Mouse (Mus musculus): ENCODE data around the gene Clrn2.
"Not testable (repeated sequence)": the region's sequence is repeated elsewhere in the genome, so short reads cannot be mapped to it uniquely, and the experiment has no call there.

The Clrn2 gene

GRCm38 (mm10) chr5:45453451-45453850, at the start of gene Clrn2:
TSS of gene Clrn2 (plus strand) at chr5:45453751.
- no peak for DNase-seq (ENCODE audit: low read depth, low spot score)
- H3K27me3 ChIP-seq (ENCODE audit: control insufficient read depth, insufficient read depth, low read length, poor library complexity, severe bottlenecking), result no peaks in the 10 kb centered on the region; the same call in 1 of the 2 replicates
- H3K36me3 ChIP-seq (ENCODE audit: control insufficient read depth, insufficient read depth, low read length, poor library complexity, severe bottlenecking), result no peaks in the 10 kb centered on the region

- DNase-seq (ENCODE audit: low read depth, low spot score), result no peak
- Histone ChIP-seq H3K27me3 (ENCODE audit: control insufficient read depth, insufficient read depth, low read length, poor library complexity, severe bottlenecking) (no peaks in the 10 kb centered on the region), H3K36me3 (ENCODE audit: control insufficient read depth, insufficient read depth, low read length, poor library complexity, severe bottlenecking) (no peaks in the 10 kb centered on the region)
These were observed 47.4 kb upstream of the Clrn2 start for GRCm38 (mm10) chr5:45406129-45406528.

- no peaks in the 10 kb centered on the region for H3K27me3 ChIP-seq (ENCODE audit: control insufficient read depth, insufficient read depth, low read length, poor library complexity, severe bottlenecking)
- DNase-seq (ENCODE audit: low read depth, low spot score), result no peak
- no peaks in the 10 kb centered on the region for H3K36me3 ChIP-seq (ENCODE audit: control insufficient read depth, insufficient read depth, low read length, poor library complexity, severe bottlenecking)
These were observed 37.1 kb upstream of the Clrn2 start for GRCm38 (mm10) chr5:45416478-45416877.

GRCm38 (mm10) chr5:45417859-45418443, 35.6 kb upstream of the Clrn2 start:
- H3K27me3 ChIP-seq (ENCODE audit: control insufficient read depth, insufficient read depth, low read length, poor library complexity, severe bottlenecking), result no peaks in the 10 kb centered on the region
- no peaks in the 10 kb centered on the region for H3K36me3 ChIP-seq (ENCODE audit: control insufficient read depth, insufficient read depth, low read length, poor library complexity, severe bottlenecking)
- DNase-seq (ENCODE audit: low read depth, low spot score), result no peak

DNA sequence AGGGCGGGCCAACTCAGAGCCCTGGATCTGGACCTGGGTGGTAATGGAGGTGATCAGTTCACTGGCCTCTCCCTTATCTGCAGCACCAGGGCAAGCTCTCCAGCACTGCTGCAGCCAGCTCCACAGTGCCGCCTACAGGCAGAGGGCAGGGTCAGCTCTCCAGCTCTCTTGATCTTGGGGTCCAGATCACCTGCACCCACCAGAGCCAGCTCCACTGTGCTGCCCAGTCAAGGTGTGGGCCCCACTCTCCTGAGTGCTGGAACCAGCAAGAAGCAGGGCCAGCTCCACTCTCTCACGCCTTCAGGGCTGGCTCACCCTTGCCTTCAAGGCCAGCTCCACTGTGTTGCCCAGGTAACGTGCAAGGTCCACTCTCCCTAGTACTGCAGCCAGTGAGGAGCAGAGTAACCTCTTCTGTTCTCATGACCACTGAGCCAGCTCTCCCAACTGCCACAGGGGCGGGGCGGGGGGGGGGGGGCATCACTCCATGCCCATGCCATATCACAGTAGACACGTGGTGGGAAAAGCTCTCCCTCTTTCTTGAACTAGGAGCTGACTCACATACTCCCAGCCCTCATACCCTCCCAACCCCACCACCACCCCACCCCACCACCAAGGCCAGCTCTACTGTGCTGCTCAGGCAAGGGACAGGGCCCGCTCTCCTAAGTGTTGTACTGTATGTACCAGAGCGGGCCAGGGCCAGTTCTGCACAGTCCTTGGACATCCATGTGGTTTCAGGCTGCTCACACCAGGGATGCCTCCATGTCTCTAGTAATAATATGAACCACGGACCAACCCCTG, 33.5 kb upstream of the Clrn2 start:
- peak; percentile 6 for DNase-seq (ENCODE audit: low read depth, low spot score)
- Histone ChIP-seq H3K36me3 (ENCODE audit: control insufficient read depth, insufficient read depth, low read length, poor library complexity, severe bottlenecking) (no peaks in the 10 kb centered on the region), H3K27me3 (ENCODE audit: control insufficient read depth, insufficient read depth, low read length, poor library complexity, severe bottlenecking) (no peaks in the 10 kb centered on the region)

DNA sequence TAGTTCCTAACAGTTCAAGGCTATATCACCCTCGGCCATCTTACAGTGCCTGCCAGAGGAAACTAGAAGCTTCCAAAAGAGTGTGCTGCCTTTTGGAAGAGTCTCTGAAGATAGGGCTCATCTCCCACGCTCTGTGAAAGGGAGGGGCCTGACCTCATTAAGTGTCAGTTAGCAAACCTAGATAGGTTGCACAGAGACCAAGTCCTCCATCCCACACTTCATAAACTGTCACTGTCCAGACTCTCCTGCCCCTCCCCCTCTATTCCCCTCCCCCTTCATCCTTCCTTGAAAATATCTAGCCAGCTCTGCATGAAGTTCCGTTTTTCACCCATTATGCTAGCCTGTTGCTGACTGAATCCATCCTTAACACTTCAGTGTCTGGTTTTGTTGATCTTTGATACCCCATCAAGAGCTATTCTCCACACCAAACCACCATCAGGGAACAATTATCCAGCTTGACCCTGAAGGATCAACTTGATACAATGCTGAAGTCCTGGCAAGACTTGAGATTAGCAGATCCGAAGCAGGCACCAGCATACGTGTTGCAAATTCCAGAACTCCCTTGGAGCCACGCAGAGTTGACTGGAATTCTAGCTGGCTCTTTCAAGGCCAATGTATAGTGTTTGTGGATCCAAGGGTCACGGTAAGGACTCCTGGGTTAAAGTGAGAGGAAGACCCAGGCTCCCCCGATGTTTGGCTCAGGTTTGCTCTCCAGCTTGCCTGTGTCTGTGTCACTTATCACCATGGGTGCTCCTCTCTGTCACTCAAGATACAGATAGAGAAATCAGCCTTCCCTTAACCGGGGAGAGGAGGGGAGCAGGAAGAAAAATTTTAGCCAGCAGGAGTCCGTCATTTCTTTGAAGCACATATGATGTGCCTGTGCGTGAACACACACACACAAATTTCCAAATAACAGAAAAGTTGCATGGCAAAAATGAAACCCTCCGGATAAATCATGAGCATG, 31.4 kb upstream of the Clrn2 start:
- Histone ChIP-seq H3K36me3 (ENCODE audit: control insufficient read depth, insufficient read depth, low read length, poor library complexity, severe bottlenecking) (no peaks in the 10 kb centered on the region), H3K27me3 (ENCODE audit: control insufficient read depth, insufficient read depth, low read length, poor library complexity, severe bottlenecking) (no peaks in the 10 kb centered on the region)
- no peak for DNase-seq (ENCODE audit: low read depth, low spot score)

- DNase-seq (ENCODE audit: low read depth, low spot score), result peak; percentile 58
- Histone ChIP-seq H3K27me3 (ENCODE audit: control insufficient read depth, insufficient read depth, low read length, poor library complexity, severe bottlenecking) (no peaks in the 10 kb centered on the region), H3K36me3 (ENCODE audit: control insufficient read depth, insufficient read depth, low read length, poor library complexity, severe bottlenecking) (no peaks in the 10 kb centered on the region)
These were observed 29.3 kb upstream of the Clrn2 start for GRCm38 (mm10) chr5:45424021-45424886.

- DNase-seq (ENCODE audit: low read depth, low spot score); H3K27me3 ChIP-seq (ENCODE audit: control insufficient read depth, insufficient read depth, low read length, poor library complexity, severe bottlenecking); H3K36me3 ChIP-seq (ENCODE audit: control insufficient read depth, insufficient read depth, low read length, poor library complexity, severe bottlenecking): not testable (repeated sequence)
These were observed 27.8 kb upstream of the Clrn2 start for GRCm38 (mm10) chr5:45425771-45426170.

DNA sequence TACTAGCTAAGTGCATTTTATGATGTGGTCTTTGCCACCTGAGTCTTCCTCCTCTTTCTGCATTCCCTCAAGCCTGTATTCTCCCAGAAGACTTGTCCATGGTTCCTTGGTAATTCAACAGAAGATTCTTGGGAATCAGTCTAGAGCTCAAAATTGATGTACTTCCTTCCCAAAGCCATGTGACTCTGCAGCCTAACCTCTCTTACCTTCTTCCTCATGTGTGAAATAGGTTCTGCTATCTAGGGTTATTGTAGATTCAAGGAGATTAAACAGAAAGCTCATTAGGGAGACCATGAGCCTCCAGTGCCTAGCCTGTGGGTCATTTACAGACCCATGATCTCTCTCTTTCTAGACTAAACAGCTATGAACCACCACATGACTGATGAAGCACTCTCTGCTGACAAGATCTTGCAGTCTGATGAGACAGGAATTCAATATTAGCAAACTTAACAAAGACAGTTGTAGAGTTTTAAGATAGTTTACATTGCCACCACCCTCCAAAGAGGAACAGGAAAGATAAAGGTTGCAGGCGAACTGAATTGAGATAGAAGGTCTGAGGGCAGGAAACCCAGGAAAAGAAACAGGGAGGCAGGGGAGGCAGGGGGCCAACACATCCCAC, 27.0 kb upstream of the Clrn2 start:
- H3K27me3 ChIP-seq (ENCODE audit: control insufficient read depth, insufficient read depth, low read length, poor library complexity, severe bottlenecking), result no peaks in the 10 kb centered on the region
- DNase-seq (ENCODE audit: low read depth, low spot score), result no peak
- no peaks in the 10 kb centered on the region for H3K36me3 ChIP-seq (ENCODE audit: control insufficient read depth, insufficient read depth, low read length, poor library complexity, severe bottlenecking)

DNA sequence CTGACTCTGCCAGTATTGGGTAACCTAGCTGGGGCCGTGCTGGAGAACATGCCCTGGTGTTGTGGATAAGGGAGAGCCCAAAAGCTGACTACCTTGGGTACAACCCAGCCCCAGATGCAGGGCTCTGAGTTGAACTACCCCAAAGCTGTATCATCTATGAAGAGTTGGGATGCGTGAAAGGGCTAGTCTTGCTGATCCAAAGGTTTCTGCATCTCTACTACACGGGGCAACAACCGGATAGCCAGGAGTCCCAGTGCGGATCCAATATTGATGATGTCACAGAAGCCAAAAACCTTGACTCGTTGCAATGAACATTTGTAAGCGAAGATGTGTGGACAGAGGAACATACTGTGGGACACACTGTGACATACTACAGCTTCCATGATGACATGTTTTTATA, 25.7 kb upstream of the Clrn2 start:
- H3K36me3 ChIP-seq (ENCODE audit: control insufficient read depth, insufficient read depth, low read length, poor library complexity, severe bottlenecking), result no peaks in the 10 kb centered on the region
- DNase-seq (ENCODE audit: low read depth, low spot score), result no peak
- H3K27me3 ChIP-seq (ENCODE audit: control insufficient read depth, insufficient read depth, low read length, poor library complexity, severe bottlenecking), result no peaks in the 10 kb centered on the region

GRCm38 (mm10) chr5:45435967-45436950, 17.3 kb upstream of the Clrn2 start:
- peaks cover 6% of the 10 kb centered on the region; the same call in 1 of the 2 replicates for H3K36me3 ChIP-seq (ENCODE audit: control insufficient read depth, insufficient read depth, low read length, poor library complexity, severe bottlenecking)
- H3K27me3 ChIP-seq (ENCODE audit: control insufficient read depth, insufficient read depth, low read length, poor library complexity, severe bottlenecking), result no peaks in the 10 kb centered on the region
- DNase-seq (ENCODE audit: low read depth, low spot score), result no peak

- Histone ChIP-seq H3K36me3 (ENCODE audit: control insufficient read depth, insufficient read depth, low read length, poor library complexity, severe bottlenecking) (peaks cover 6% of the 10 kb centered on the region; the same call in 1 of the 2 replicates), H3K27me3 (ENCODE audit: control insufficient read depth, insufficient read depth, low read length, poor library complexity, severe bottlenecking) (no peaks in the 10 kb centered on the region)
- no peak for DNase-seq (ENCODE audit: low read depth, low spot score)
These were observed 15.7 kb upstream of the Clrn2 start for GRCm38 (mm10) chr5:45437826-45438225.

- no peak for DNase-seq (ENCODE audit: low read depth, low spot score)
These were observed 15.2 kb upstream of the Clrn2 start for GRCm38 (mm10) chr5:45438301-45438700.

More at GRCm38 (mm10) chr5:45438301-45438700, 15.2 kb upstream of the Clrn2 start:
- Histone ChIP-seq H3K36me3 (ENCODE audit: control insufficient read depth, insufficient read depth, low read length, poor library complexity, severe bottlenecking) (peaks cover 6% of the 10 kb centered on the region; the same call in 1 of the 2 replicates), H3K27me3 (ENCODE audit: control insufficient read depth, insufficient read depth, low read length, poor library complexity, severe bottlenecking) (no peaks in the 10 kb centered on the region)
